Mouse (Mus musculus): ENCODE results near the gene Gdf11. TPM values are rescaled to one million over a fixed set of nuclear protein-coding genes. Genes with fewer than 3 reads are reported as not detected.

Gdf11 gene
- polyA plus RNA-seq, 1 experiment from 2014 or later = 11.7 TPM

- H3K4me2 ChIP-seq (replicated peaks) = no peak overlapping the region
- H3K27ac ChIP-seq = no peak overlapping the region
- ATAC-seq = no peak
- no peak overlapping the region for H3K4me3 ChIP-seq (replicated peaks)
- no peaks in the 10 kb centered on the region for H3K27me3 ChIP-seq
- 0 out of 2 replicates have a peak, but pooled peaks cover under 1% of the 10 kb centered on the region for H3K4me1 ChIP-seq (replicated peaks)
- H3K9me3 ChIP-seq = no peaks in the 10 kb centered on the region
- H3K36me3 ChIP-seq = peaks cover 62% of the 10 kb centered on the region
- H3K9ac ChIP-seq (replicated peaks) = no peak overlapping the region
Observed at GRCm38 (mm10) chr10:128840612-128841011, 50.9 kb downstream of the Gdf11 start.

GRCm38 (mm10) chr10:128839434-128839833 lies 52.1 kb downstream of the Gdf11 start:
- H3K27ac ChIP-seq = no peak overlapping the region
- H3K9ac ChIP-seq (replicated peaks) = no peak overlapping the region
- peaks cover 71% of the 10 kb centered on the region for H3K36me3 ChIP-seq
- ATAC-seq = no peak
- H3K4me3 ChIP-seq (replicated peaks) = no peak overlapping the region
- H3K4me1 ChIP-seq (replicated peaks) = no peaks in the 10 kb centered on the region
- H3K9me3 ChIP-seq = no peaks in the 10 kb centered on the region
- no peak overlapping the region for H3K4me2 ChIP-seq (replicated peaks)
- H3K27me3 ChIP-seq = no peaks in the 10 kb centered on the region

- no peaks in the 10 kb centered on the region for H3K9me3 ChIP-seq
- no peaks in the 10 kb centered on the region for H3K27me3 ChIP-seq
- peaks cover 74% of the 10 kb centered on the region for H3K36me3 ChIP-seq
Observed at GRCm38 (mm10) chr10:128837400-128837799, 54.1 kb downstream of the Gdf11 start.

More at GRCm38 (mm10) chr10:128837400-128837799, 54.1 kb downstream of the Gdf11 start:
- Histone ChIP-seq H3K4me3 (replicated peaks) (no peak overlapping the region), H3K27ac (no peak overlapping the region), H3K9ac (replicated peaks) (no peak overlapping the region), H3K4me2 (replicated peaks) (no peak overlapping the region), H3K4me1 (replicated peaks) (no peaks in the 10 kb centered on the region)
- no peak for ATAC-seq

Other genes with a start within 250 kb of the Gdf11 start
- gene Ikzf4, start 245.7 kb downstream of the Gdf11 start, polyA plus RNA-seq (2015; fragmentation: Nextera tagmentation; extraction: Ambion mirVana) = 16.5 and 17.0 TPM in 2 replicates
- gene Suox, start 217.6 kb downstream of the Gdf11 start, polyA plus RNA-seq (2015; fragmentation: Nextera tagmentation; extraction: Ambion mirVana) = 13.0 and 13.7 TPM in 2 replicates
- gene Rab5b, start 195.5 kb downstream of the Gdf11 start, polyA plus RNA-seq (2015; fragmentation: Nextera tagmentation; extraction: Ambion mirVana) = 106 and 107 TPM in 2 replicates
- 0.09 and 0.15 TPM in 2 replicates for gene Pmel, start 187.5 kb downstream of the Gdf11 start, polyA plus RNA-seq (2015; fragmentation: Nextera tagmentation; extraction: Ambion mirVana)
- 36.2 TPM in 2 replicates for gene Cdk2, start 186.7 kb downstream of the Gdf11 start, polyA plus RNA-seq (2015; fragmentation: Nextera tagmentation; extraction: Ambion mirVana)
- 5.0 TPM in 2 replicates for gene Dgka, start 146.9 kb downstream of the Gdf11 start, polyA plus RNA-seq (2015; fragmentation: Nextera tagmentation; extraction: Ambion mirVana)
- 50.6 and 51.8 TPM in 2 replicates for gene Pym1, start 143.8 kb downstream of the Gdf11 start, polyA plus RNA-seq (2015; fragmentation: Nextera tagmentation; extraction: Ambion mirVana)
- gene Mmp19, start 100.8 kb downstream of the Gdf11 start, polyA plus RNA-seq (2015; fragmentation: Nextera tagmentation; extraction: Ambion mirVana) = 0.32 and 0.48 TPM in 2 replicates
- gene Dnajc14, start 87.7 kb downstream of the Gdf11 start, polyA plus RNA-seq (2015; fragmentation: Nextera tagmentation; extraction: Ambion mirVana) = 54.1 and 56.3 TPM in 2 replicates
- gene Tmem198b, start 87.3 kb downstream of the Gdf11 start, polyA plus RNA-seq (2015; fragmentation: Nextera tagmentation; extraction: Ambion mirVana) = 17.4 and 17.5 TPM in 2 replicates
- 203 and 209 TPM in 2 replicates for gene Sarnp, start 74.4 kb downstream of the Gdf11 start, polyA plus RNA-seq (2015; fragmentation: Nextera tagmentation; extraction: Ambion mirVana)
- 29.3 and 31.3 TPM in 2 replicates for gene Ormdl2, start 70.1 kb downstream of the Gdf11 start, polyA plus RNA-seq (2015; fragmentation: Nextera tagmentation; extraction: Ambion mirVana)
- gene Cd63, start 9.3 kb upstream of the Gdf11 start, polyA plus RNA-seq (2015; fragmentation: Nextera tagmentation; extraction: Ambion mirVana) = 127 and 141 TPM in 2 replicates
- 14.8 and 20.9 TPM in 2 replicates for gene Rdh5, start 31.2 kb upstream of the Gdf11 start, polyA plus RNA-seq (2015; fragmentation: Nextera tagmentation; extraction: Ambion mirVana)
- gene Bloc1s1, start 32.3 kb upstream of the Gdf11 start, polyA plus RNA-seq (2015; fragmentation: Nextera tagmentation; extraction: Ambion mirVana) = 266 and 289 TPM in 2 replicates
- gene Itga7, start 42.1 kb upstream of the Gdf11 start, polyA plus RNA-seq (2015; fragmentation: Nextera tagmentation; extraction: Ambion mirVana) = 1.7 and 2.5 TPM in 2 replicates
- not detected in 2 replicates for gene Mettl7b, start 69.3 kb upstream of the Gdf11 start, polyA plus RNA-seq (2015; fragmentation: Nextera tagmentation; extraction: Ambion mirVana)
- not detected in 2 replicates for gene Olfr9, start 97.7 kb upstream of the Gdf11 start, polyA plus RNA-seq (2015; fragmentation: Nextera tagmentation; extraction: Ambion mirVana)
- not detected in 2 replicates for gene Olfr763, start 119.1 kb upstream of the Gdf11 start, polyA plus RNA-seq (2015; fragmentation: Nextera tagmentation; extraction: Ambion mirVana)
- gene Olfr764-ps1, start 148.2 kb upstream of the Gdf11 start, polyA plus RNA-seq (2015; fragmentation: Nextera tagmentation; extraction: Ambion mirVana) = not detected in 2 replicates
- not detected in 2 replicates for gene Olfr765, start 158.3 kb upstream of the Gdf11 start, polyA plus RNA-seq (2015; fragmentation: Nextera tagmentation; extraction: Ambion mirVana)
- not detected in 2 replicates for gene Olfr766-ps1, start 177.3 kb upstream of the Gdf11 start, polyA plus RNA-seq (2015; fragmentation: Nextera tagmentation; extraction: Ambion mirVana)
- not detected in 2 replicates for gene Olfr767, start 191.2 kb upstream of the Gdf11 start, polyA plus RNA-seq (2015; fragmentation: Nextera tagmentation; extraction: Ambion mirVana)
- not detected in 2 replicates for gene Olfr768, start 207.7 kb upstream of the Gdf11 start, polyA plus RNA-seq (2015; fragmentation: Nextera tagmentation; extraction: Ambion mirVana)
- not detected in 2 replicates for gene Olfr769, start 226.1 kb upstream of the Gdf11 start, polyA plus RNA-seq (2015; fragmentation: Nextera tagmentation; extraction: Ambion mirVana)
- gene Olfr770, start 247.3 kb upstream of the Gdf11 start, polyA plus RNA-seq (2015; fragmentation: Nextera tagmentation; extraction: Ambion mirVana) = not detected in 2 replicates

Measured in midbrain, embryonic 13.5 days (tissue).